Mouse (Mus musculus) heart, postnatal 0 days (tissue): ENCODE results near the gene Lmna.

Source experiments
- CTCF ChIP-seq: IDR thresholded peaks from 2 replicates; pipeline ENCODE4 v1.5.1; 2016; ENCODE audit warnings: antibody characterized with exemption, control low read depth, low read depth
- EP300 ChIP-seq: IDR thresholded peaks from 2 replicates; pipeline ENCODE4 v1.6.1; 2016; ENCODE audit warnings: antibody characterized with exemption, low read depth

DNA sequence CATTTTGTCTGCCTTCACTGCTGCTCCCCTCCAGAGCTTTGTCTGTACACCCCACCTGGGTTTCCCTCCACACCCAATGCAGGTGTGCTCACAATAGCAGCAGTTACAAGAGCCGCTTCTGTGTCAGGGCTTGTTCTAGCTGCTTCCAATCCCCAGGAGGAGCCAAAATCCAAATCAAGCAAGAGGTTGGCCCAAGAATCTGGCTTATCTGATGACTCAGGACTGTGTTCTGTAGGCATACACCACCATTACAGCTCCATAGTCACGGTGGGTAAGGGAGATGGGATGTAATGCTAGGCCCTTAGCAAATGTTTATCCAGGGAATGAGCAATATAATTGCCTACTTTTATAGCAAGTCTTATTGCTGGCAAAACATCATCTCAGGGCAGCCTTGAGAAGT, 6.7 kb upstream of the Lmna start:
- TF ChIP-seq CTCF, result no peak
- TF ChIP-seq EP300, result no peak
